Mouse (Mus musculus) spleen, adult 12 weeks (tissue): Measurements from ENCODE around the gene D17Wsu92e.
"Not testable (repeated sequence)": the region's sequence is repeated elsewhere in the genome, so short reads cannot be mapped to it uniquely, and the experiment has no call there.

Experiments
- DNase-seq: peaks from one replicate; pipeline ENCODE4 v3.0.0; 2022; ENCODE audit warnings: low spot score

The D17Wsu92e gene

GRCm38 (mm10) chr17:27820568-27821406 is at the start of gene D17Wsu92e:
D17Wsu92e (minus strand) TSS chr17:27820648.
- DNase-seq = peak; percentile 96

GRCm38 (mm10) chr17:27866737-27867136 is 46.3 kb upstream of the D17Wsu92e start:
- DNase-seq = no peak

- DNase-seq = no peak
Measured at GRCm38 (mm10) chr17:27865461-27865860, 45.0 kb upstream of the D17Wsu92e start.

- DNase-seq = peak; percentile 11
Measured at GRCm38 (mm10) chr17:27859131-27859530, 38.7 kb upstream of the D17Wsu92e start.

GRCm38 (mm10) chr17:27857649-27858475 is 37.4 kb upstream of the D17Wsu92e start:
- peak; percentile 30 for DNase-seq

GRCm38 (mm10) chr17:27856798-27857648 is 36.6 kb upstream of the D17Wsu92e start:
- peak; percentile 54 for DNase-seq

- DNase-seq = peak; percentile 73
Measured at GRCm38 (mm10) chr17:27856265-27856797, 35.9 kb upstream of the D17Wsu92e start, which contains the start of gene Uhrf1bp1. Uhrf1bp1 (plus strand) TSS chr17:27856441.

GRCm38 (mm10) chr17:27851076-27851475 is 30.6 kb upstream of the D17Wsu92e start:
- DNase-seq = no peak

- DNase-seq = no peak
Measured at GRCm38 (mm10) chr17:27848351-27848750, 27.9 kb upstream of the D17Wsu92e start.

GRCm38 (mm10) chr17:27839469-27840252 is 19.2 kb upstream of the D17Wsu92e start:
- DNase-seq = peak; percentile 86

- DNase-seq = not testable (repeated sequence)
Measured at GRCm38 (mm10) chr17:27837850-27838249, 17.4 kb upstream of the D17Wsu92e start, which contains the start of gene Snrpc. Snrpc (plus strand) TSS chr17:27838150.

GRCm38 (mm10) chr17:27830411-27830810 is 10.0 kb upstream of the D17Wsu92e start:
- DNase-seq = no peak

- DNase-seq = no peak
Measured at GRCm38 (mm10) chr17:27827511-27827910, 7.1 kb upstream of the D17Wsu92e start.

GRCm38 (mm10) chr17:27826908-27827383 is 6.5 kb upstream of the D17Wsu92e start:
- no peak for DNase-seq

- peak; percentile 59 for DNase-seq
Measured at GRCm38 (mm10) chr17:27825984-27826905, 5.8 kb upstream of the D17Wsu92e start.

- DNase-seq = no peak
Measured at GRCm38 (mm10) chr17:27825539-27825938, 5.1 kb upstream of the D17Wsu92e start.

- no peak for DNase-seq
Measured at GRCm38 (mm10) chr17:27824941-27825340, 4.5 kb upstream of the D17Wsu92e start.

GRCm38 (mm10) chr17:27823142-27823905 is 2.9 kb upstream of the D17Wsu92e start:
- no peak for DNase-seq
